Mouse (Mus musculus) embryonic fibroblast, embryonic 13.5 days (primary cell): ENCODE measurements around the gene Smim24.

Experiments
- CTCF ChIP-seq: IDR thresholded peaks from 2 replicates; pipeline ENCODE4 v1.5.1; 2011; ENCODE audit warnings: mild to moderate bottlenecking, control low read depth, low read length, moderate library complexity, borderline replicate concordance; ENCODE audit not compliant: insufficient read depth
- POLR2A ChIP-seq: IDR thresholded peaks from 2 replicates; pipeline ENCODE4 v1.6.1; 2011; ENCODE audit warnings: low read depth, mild to moderate bottlenecking, control low read depth, low read length, moderate library complexity

- no peak for TF ChIP-seq CTCF
- no peak for TF ChIP-seq POLR2A
Measured at GRCm38 (mm10) chr10:81418216-81419070, 25.6 kb downstream of the Smim24 start.
